Mouse (Mus musculus) gastrocnemius, adult 2 months (tissue): ENCODE measurements around the gene Tspear. TPM values are rescaled to one million over a fixed set of nuclear protein-coding genes. Genes with fewer than 3 reads are reported as not detected.

Experiments
- DNase-seq: peaks from one replicate; pipeline ENCODE4 v3.0.0; 2022
- H3K27ac ChIP-seq: fragments of 200-600 bp; 2 replicates; pipeline ENCODE4 v1.8.1; 2022; ENCODE audit warnings: mild to moderate bottlenecking
- H3K4me3 ChIP-seq: fragments of 200-600 bp; 2 replicates; pipeline ENCODE4 v1.8.1; 2022; ENCODE audit warnings: mild to moderate bottlenecking, moderate library complexity
- CTCF ChIP-seq: fragments of 200-600 bp; IDR thresholded peaks from 2 replicates; pipeline ENCODE4 v1.8.1; 2022; ENCODE audit warnings: antibody characterized with exemption, mild to moderate bottlenecking, moderate library complexity
- intact Hi-C: fragments of 180-260 bp; cut with DNase I; formaldehyde crosslinking; loops from one replicate; pipeline ENCODE4 v1.15.1; 2025
- long read RNA-seq, 2 experiments: library from polyadenylated mRNA; stranded (forward); transcript quantifications; one replicate each; pipeline ENCODE4 v2.0.0; 2021
- total RNA-seq, 2 experiments: library from RNA; stranded (reverse); gene quantifications; 2 replicates each; pipeline ENCODE4 v1.2.3; 2021

Gene Tspear
- not detected for total RNA-seq
- long read RNA-seq, experiment 1, result 0 reads
- long read RNA-seq, experiment 2, result 0 reads

DNA sequence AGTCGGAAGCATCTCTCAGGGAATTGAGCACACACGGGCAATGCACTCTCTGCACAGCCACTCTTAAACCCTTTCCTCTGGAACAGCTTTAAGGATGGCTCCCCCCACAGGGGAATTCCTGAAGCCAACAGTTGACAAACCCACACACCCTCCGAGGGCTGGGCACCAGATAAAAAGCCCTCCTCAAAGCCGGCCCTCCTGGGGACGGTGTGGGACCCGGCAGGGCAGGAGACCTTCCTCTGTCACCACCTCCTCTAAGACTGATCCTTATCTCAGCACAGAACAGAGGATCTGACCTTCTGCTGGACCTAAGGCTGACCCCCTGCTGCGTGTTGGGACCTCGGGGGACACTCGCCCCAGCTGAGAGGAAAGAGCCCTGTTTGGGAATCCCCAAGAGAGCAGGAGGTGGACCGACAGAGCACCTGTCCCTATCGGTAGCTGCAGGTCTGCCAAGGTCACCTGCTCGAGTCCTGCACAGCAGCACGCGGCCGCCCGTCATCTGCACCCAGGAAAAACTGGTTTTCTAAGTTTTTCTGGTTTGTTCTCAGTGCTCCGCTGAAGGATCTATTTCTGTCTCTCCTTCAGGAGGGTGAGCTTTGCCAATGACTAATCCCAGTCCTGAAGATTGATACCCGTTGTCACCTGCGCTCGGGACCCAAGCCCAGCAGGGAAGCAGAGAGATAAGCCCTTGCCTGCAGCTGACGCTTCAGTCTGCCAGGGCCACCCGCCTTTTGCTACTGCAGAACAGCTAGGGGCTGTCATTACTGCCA lies at the start of gene Tspear:
Gene Tspear (plus strand): TSS at position 675 of the 770 bp plus-strand sequence.
- DNase-seq, result no peak
- Histone ChIP-seq H3K4me3 (no peak within 1 kb of the TSS), H3K27ac (no peak within 1 kb of the TSS)
- no peak for TF ChIP-seq CTCF
- intact Hi-C loops, result no loop called here

DNA sequence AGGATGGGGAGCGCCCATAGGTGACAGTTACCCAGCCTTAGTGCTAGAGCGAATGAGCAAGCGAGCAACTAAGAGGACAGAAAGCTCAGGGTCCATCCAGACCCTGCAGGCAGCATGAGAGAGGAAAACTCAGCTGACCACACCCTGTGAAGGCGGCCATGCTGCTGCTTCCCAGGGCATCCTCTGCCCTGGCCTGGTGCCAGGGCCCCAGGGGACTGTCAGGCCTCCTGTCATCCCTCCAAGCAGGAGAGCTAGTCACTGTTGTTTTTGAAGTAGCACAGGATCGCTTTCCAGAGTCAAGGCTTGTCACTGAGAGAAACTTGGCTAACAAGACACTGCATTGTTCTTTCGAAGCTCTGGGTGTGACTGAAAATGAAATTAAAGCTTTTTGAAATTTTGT lies 47.4 kb upstream of the Tspear start:
- intact Hi-C loops, result no loop called here
- Histone ChIP-seq H3K4me3 (no peak overlapping the region), H3K27ac (peak overlapping the region; percentile 49)
- TF ChIP-seq CTCF, result no peak
- no peak for DNase-seq

DNA sequence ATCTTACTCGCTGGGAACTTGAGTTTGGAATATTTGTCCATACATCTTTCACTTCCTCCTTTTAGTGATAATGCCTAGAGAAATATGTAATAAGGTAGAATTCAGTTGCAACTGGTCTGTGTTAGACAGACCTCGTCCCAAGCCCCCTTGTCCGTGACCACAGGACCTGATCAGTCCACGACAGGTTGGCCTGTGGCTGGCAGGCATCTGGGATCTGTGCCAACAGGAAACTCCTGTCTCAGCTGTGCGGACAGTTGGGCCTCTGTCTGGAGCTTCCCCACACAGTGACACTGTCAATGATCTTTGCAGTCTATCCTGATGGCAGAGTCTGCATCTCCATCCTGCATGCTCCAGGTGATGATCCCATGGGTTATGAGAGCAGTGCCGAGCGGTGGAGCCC lies 43.2 kb upstream of the Tspear start:
- no peak overlapping the region for H3K4me3 ChIP-seq
- no peak overlapping the region for H3K27ac ChIP-seq
- TF ChIP-seq CTCF, result no peak
- intact Hi-C loops, result no loop called here
- no peak for DNase-seq

DNA sequence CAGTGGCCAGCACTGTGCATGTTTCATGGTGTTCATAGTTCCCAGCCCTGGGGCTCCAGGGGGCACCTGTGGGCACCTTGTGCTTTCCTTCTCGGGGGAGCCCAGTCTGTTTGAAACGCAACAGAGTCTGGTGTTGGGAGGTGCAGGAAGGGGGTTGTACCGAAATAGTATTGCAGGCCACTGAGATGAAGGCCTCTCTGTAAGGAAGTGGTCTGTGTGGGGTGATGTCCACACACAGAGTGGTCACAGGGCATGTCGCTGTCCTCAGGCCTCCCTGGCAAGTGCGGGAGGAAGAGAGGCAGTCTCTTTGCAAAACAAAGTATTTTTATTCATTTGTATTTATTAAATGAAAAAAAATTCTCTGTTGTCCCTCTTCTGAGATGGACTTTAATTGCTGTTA lies 40.8 kb upstream of the Tspear start:
- Histone ChIP-seq H3K4me3 (no peak overlapping the region), H3K27ac (no peak overlapping the region)
- no peak for DNase-seq
- intact Hi-C loops, result no loop called here
- TF ChIP-seq CTCF, result no peak

DNA sequence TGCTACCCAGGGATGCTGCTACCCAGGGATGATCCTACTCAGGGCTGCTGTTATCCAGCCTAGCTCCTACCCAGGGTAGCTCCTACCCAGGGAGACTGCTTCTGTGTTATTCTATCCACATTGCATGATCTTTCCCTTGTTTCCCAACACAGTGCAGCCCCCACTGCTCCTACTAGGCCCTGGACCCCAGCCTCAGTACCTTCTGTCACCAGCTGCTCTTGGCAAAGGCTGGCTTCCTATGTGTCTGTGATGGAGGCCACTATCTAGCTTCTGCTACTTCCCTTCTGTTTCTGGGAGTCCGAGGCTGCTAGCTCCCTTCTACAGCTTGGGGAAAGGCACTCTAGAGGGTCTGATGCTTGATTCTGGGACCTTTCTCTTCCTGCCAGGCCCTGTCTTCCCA lies 38.9 kb upstream of the Tspear start:
- Histone ChIP-seq H3K27ac (no peak overlapping the region), H3K4me3 (no peak overlapping the region)
- intact Hi-C loops, result no loop called here
- no peak for DNase-seq
- TF ChIP-seq CTCF, result no peak

DNA sequence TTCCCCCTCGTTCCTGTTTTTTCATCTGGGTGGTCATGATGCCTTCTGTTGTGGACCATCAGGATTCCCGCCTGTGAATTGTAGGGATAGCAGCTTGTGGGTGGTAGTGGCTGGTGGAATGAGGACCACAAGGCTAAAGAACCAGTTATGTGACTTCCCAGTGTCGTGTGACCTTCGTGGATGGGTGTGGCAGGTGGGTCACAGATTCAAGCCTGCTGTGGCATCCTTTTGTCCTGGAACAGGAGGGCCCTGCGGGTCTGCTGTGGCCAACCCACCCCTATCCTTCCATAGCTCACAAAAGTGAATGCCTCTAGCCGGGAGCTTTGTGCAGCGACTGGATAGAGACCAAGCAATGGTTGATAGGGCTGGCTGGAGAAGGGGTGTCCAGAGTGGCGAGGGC lies 38.5 kb upstream of the Tspear start:
- Histone ChIP-seq H3K4me3 (no peak overlapping the region), H3K27ac (no peak overlapping the region)
- no peak for TF ChIP-seq CTCF
- DNase-seq, result no peak
- intact Hi-C loops, result no loop called here

DNA sequence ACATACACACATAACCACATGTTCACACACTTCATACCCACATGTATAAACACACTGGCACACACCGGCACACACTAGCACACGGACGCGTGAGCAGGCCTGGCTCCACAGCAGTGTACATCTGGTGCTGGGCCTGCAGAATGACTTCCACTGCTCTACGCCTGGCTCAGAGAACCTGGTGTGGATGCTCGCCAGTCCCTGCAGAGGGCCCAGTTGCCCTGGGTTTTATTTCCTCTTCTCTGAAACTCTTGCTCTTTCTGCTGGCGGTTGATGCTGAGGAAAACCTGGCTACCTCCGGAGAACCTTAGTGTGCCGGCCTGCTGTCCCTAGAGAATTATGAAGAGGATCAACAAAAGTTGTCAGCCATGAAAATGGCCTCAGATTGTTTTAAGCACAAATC lies 34.3 kb upstream of the Tspear start:
- no peak overlapping the region for H3K27ac ChIP-seq
- H3K4me3 ChIP-seq, result no peak overlapping the region
- intact Hi-C loops, result no loop called here
- DNase-seq, result no peak
- TF ChIP-seq CTCF, result no peak

DNA sequence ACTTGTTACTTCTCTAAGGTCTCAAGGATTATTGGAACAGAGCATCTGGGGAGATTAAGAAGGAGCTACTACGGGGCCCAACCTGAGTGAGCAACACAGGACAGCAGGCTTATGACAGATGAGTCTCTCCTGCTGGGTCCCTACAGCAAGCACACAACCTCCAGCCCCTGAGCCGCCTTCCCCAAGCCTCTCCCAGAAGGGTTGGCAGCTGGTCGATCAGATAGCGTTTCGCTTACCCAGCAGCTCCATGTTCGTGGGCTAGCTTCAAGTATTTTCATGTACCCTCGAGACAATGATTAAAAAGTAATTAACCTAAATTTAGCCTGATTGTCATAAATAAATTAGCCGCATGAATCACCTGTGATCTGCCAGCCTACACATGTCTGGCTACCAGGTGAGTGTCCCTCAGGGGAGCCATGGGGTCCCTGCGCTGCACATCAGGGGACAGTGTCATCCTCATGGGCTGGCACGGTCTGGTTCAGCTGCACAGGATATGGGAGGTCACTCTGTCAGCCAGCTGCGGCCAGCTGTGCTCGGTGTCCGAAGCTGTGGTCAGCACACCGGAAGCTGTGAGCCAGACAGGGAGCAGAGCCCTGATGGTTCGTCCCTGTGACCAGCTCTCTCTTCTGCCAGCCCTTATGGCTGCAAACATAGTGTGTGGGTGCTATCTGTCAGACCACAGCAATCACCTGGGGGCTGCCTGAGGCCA lies 27.9 kb upstream of the Tspear start:
- no peak for DNase-seq
- Histone ChIP-seq H3K27ac (no peak overlapping the region), H3K4me3 (no peak overlapping the region)
- intact Hi-C loops, result no loop called here
- no peak for TF ChIP-seq CTCF

DNA sequence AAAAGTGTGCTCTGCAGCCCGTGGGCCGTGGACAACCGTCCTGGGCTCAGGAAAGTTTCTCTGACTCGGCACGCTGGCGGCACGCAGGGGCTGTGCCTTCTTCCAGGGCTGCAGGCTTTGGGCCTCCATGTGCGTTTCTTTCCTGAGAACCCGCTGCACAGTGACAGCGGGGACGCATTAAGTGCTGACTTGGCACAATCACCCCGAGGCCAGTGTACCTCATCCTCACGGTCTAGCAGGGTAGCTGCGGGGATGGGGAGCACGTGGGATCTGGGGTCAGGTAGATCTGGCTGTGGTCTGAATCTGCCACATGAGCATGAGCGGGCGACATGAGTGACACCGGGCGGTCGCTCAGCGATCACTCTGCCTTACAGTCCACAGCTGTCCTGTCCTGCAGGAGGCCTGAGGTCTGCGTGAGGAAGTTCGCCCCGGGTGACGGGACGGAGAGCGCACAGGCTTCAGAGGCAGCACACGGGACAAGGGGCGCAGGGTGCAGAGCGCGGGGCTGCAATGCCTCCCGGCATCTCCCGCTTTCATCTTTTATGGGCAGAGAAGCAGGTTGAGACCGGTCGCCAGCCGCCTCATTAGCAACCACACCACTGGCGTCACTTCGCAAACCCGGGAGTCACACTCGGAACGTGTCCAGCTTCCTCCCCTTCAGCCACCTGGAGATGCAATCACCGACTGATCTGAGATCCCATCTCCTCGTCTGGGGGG lies 22.3 kb upstream of the Tspear start:
- Histone ChIP-seq H3K27ac (no peak overlapping the region), H3K4me3 (no peak overlapping the region; the same call in 1 of the 2 replicates)
- no peak for TF ChIP-seq CTCF
- DNase-seq, result no peak
- intact Hi-C loops, result no loop called here

DNA sequence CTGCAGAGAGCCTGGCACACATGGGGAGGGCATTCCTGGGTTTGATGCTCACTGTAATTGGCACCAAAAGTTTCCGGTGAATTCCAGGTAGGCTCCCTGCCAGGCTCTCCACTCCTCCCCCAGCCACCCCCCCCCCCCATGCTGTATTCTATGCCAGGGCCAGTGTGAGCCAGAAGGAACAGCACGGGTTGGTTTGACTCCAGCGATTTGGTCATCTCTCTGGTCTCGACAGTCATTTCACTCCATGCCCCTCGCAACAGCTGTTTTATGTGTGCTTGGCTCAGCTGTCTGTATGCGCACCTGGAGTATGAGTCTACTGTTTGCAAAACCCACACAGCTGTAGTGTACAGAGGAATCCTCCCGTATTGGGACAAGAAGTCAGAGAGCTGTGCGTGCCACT lies 20.0 kb upstream of the Tspear start:
- Histone ChIP-seq H3K4me3 (no peak overlapping the region), H3K27ac (no peak overlapping the region)
- no peak for TF ChIP-seq CTCF
- DNase-seq, result no peak
- intact Hi-C loops, result no loop called here

DNA sequence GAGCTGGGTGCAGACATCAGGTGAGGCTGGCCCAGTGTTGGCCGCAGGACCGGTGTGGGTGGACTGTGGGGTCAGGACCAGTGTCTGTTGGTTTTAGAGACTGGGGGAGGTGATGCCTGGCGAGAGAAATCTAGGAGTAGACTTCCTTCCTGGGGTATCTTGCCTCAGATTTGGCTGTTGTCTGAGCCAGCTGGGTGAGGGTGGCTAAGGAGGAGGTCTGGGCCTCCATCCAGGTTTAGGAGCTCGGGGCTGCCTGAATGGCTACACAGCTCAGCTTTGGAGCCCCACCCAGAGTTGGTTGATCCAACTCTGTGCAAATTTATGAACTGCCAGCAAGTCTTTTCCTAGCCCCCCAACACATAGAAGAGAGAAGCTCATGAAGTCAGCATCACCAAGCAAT lies 19.0 kb upstream of the Tspear start:
- H3K27ac ChIP-seq, result no peak overlapping the region
- DNase-seq, result no peak
- H3K4me3 ChIP-seq, result no peak overlapping the region
- TF ChIP-seq CTCF, result no peak
- intact Hi-C loops, result no loop called here

DNA sequence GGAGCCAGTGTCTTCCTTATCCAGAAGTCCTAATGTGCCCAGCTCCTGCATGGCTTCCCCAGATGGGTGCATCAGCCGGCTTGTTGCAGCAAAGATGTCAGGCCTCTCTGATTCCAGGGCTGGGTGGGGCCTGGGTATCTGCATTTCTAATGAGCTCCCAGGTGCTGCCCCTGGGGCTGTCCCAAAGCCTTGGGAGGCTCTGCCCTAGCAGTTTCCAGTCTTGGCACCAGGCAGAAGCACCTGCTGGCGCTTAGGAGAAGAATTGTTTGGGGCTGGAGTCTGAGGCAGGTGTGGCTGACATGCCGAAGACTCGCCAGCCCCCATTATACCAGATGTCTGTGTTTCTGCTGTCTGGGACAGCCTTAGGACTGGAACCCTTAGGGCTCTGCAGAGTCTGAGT lies 15.7 kb upstream of the Tspear start:
- Histone ChIP-seq H3K4me3 (no peak overlapping the region), H3K27ac (no peak overlapping the region)
- intact Hi-C loops, result no loop called here
- TF ChIP-seq CTCF, result no peak
- no peak for DNase-seq

DNA sequence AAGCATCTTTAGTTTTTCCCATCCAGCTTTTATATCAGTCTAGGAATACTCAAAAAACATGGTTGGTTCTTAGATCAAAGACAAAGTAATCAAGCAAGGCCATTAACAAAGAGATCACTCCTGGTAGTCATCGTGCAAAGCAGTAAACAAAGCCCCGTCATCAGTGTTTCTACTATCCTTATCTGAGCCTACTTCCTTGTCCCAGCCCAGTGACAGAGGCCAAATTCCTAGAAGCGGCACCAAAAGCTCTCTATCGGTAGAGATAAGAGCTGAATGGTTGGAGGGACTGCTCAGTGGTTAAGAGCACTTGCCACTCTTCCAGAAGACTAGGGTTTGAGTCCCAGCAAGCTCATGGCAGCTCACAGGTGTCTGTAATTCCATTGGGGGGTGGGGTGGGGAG lies 14.8 kb upstream of the Tspear start:
- Histone ChIP-seq H3K4me3 (no peak overlapping the region), H3K27ac (no peak overlapping the region)
- intact Hi-C loops, result no loop called here
- DNase-seq, result no peak
- no peak for TF ChIP-seq CTCF
